Mouse (Mus musculus) liver, embryonic 13.5 days (tissue): ENCODE measurements around the gene Ttc9. TPM values are rescaled to one million over a fixed set of nuclear protein-coding genes. Genes with fewer than 3 reads are reported as not detected.

ENCODE experiments used
- ATAC-seq: fragments of 200-750 bp; cut with Nextera tagmentation; 2 replicates; pipeline ENCODE4 v1.8.0; 2017; ENCODE audit warnings: low read depth, mild to moderate bottlenecking, moderate number of reproducible peaks, moderate library complexity
- DNase-seq: peaks from one replicate; pipeline ENCODE4 v3.0.0; 2022
- H3K27ac ChIP-seq: fragments of 300-500 bp; sonication (generic); 2 replicates; pipeline ENCODE4 v1.5.1; 2015; ENCODE audit warnings: moderate library complexity, mild to moderate bottlenecking, inconsistent platforms
- H3K27me3 ChIP-seq: fragments of 300-500 bp; sonication (generic); 2 replicates; pipeline ENCODE4 v1.6.1; 2015; ENCODE audit warnings: mild to moderate bottlenecking, inconsistent platforms
- H3K36me3 ChIP-seq: fragments of 300-500 bp; sonication (generic); 2 replicates; pipeline ENCODE4 v1.6.1; 2015; ENCODE audit warnings: mild to moderate bottlenecking, inconsistent platforms
- H3K4me1 ChIP-seq: fragments of 300-500 bp; sonication (generic); replicated peaks from 2 replicates; pipeline ENCODE4 v1.6.1; 2015; ENCODE audit warnings: inconsistent platforms
- H3K4me2 ChIP-seq: fragments of 300-500 bp; sonication (generic); 2 replicates; pipeline ENCODE4 v1.6.1; 2015; ENCODE audit warnings: inconsistent platforms, mild to moderate bottlenecking, moderate library complexity
- H3K4me3 ChIP-seq: fragments of 300-500 bp; sonication (generic); replicated peaks from 2 replicates; pipeline ENCODE4 v1.5.1; 2015; ENCODE audit warnings: mild to moderate bottlenecking, inconsistent platforms
- H3K9ac ChIP-seq: fragments of 300-500 bp; sonication (generic); 2 replicates; pipeline ENCODE4 v1.6.1; 2015; ENCODE audit warnings: mild to moderate bottlenecking, inconsistent platforms
- H3K9me3 ChIP-seq: fragments of 300-500 bp; sonication (generic); replicated peaks from 2 replicates; pipeline ENCODE4 v1.6.1; 2016; ENCODE audit warnings: inconsistent platforms
- WGBS: fragments of 180-500 bp; shearing (Covaris S2); methylation state at CpG from one replicate; pipeline ENCODE4 v1.1.7; 2015; ENCODE audit not compliant: insufficient replicate concordance; 5-methylcytosine and 5-hydroxymethylcytosine counted together
- polyA plus RNA-seq: library from polyadenylated mRNA; unstranded; fragments of >200 nt; fragmentation: Nextera tagmentation; extraction: Ambion mirVana; gene quantifications from 2 replicates; pipeline ENCODE4 v1.2.1, GENCODE M21; 2015

Ttc9 gene
- polyA plus RNA-seq, 1 experiment from 2014 or later, result 0.05 TPM

DNA sequence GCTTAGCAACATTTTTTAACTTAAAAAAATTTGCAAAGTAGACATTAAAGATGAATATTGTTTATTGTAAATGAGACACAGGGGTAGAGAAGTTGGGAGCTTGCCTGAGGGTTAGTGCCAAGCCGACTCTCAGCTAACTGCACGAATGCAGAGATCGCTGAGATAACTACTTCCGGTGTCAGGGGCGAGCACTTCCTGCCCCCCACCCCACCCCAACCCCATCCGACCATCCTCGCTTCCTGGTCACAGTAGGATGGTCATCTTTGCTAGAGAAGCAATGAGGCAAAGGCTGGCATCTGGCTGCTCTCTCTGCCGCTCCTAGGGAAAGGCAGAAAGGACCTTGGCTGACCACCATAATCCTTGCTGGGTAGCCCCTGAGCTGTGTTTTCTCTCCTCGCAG, 32.1 kb downstream of the Ttc9 start:
- Histone ChIP-seq H3K36me3 (no peaks in the 10 kb centered on the region), H3K9me3 (no peaks in the 10 kb centered on the region), H3K27me3 (no peaks in the 10 kb centered on the region), H3K4me2 (no peak overlapping the region), H3K27ac (no peak overlapping the region), H3K9ac (no peak overlapping the region), H3K4me1 (no peaks in the 10 kb centered on the region), H3K4me3 (no peak overlapping the region)
- no peak for DNase-seq
- WGBS, result 39% methylated on average over 9 of the region's 9 CpGs
- ATAC-seq, result no peak

DNA sequence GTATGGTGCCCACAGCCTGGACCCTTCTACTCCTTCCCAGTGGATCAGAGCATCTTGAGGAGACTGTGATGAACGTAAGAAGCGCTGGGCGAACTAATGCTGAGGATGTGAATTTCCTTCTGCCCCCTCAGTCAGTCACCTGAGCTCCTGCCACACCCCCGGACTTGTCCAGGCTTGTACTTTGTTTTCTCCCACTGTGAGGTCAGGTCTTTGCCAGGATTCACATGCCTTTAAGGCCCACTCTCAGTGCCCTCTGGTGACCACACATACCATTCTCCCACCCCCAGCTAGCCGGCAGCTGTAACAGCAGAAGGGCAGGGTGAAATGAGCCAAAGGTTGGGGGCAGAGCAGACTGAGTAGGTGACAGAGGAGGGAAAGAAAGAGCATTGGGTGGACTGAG, 32.9 kb downstream of the Ttc9 start:
- WGBS, result 75% methylated on average over 5 of the region's 5 CpGs
- Histone ChIP-seq H3K9me3 (no peaks in the 10 kb centered on the region), H3K4me1 (no peaks in the 10 kb centered on the region), H3K27me3 (no peaks in the 10 kb centered on the region), H3K4me3 (no peak overlapping the region), H3K36me3 (no peaks in the 10 kb centered on the region), H3K27ac (no peak overlapping the region), H3K4me2 (no peak overlapping the region), H3K9ac (no peak overlapping the region)
- no peak for DNase-seq
- no peak for ATAC-seq

DNA sequence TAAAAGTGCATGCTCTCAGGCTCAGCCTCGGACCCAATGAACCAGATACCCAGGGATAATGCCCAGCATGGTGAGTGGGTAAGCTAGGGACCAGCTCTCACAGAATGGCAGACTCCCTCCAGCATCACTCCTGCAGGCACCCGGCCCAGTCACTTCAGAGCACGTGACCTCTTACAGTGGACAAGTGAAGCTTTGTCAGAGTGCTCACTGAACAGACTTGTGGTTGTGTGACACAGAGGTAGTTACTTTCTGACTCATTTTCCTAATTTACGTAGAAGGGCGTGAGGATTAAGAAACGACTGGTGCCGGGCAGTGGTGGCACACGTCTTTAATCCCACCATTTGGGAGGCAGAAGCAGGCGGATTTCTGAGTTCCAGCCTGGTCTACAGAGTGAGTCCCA, 37.4 kb downstream of the Ttc9 start:
- no peak for ATAC-seq
- H3K36me3 ChIP-seq, result no peaks in the 10 kb centered on the region
- no peaks in the 10 kb centered on the region for H3K4me1 ChIP-seq
- no peaks in the 10 kb centered on the region for H3K27me3 ChIP-seq
- H3K4me2 ChIP-seq, result no peak overlapping the region
- H3K9me3 ChIP-seq, result no peaks in the 10 kb centered on the region
- WGBS, result 76% methylated on average over 9 of the region's 9 CpGs
- no peak overlapping the region for H3K9ac ChIP-seq
- no peak overlapping the region for H3K4me3 ChIP-seq
- DNase-seq, result no peak
- no peak overlapping the region for H3K27ac ChIP-seq

DNA sequence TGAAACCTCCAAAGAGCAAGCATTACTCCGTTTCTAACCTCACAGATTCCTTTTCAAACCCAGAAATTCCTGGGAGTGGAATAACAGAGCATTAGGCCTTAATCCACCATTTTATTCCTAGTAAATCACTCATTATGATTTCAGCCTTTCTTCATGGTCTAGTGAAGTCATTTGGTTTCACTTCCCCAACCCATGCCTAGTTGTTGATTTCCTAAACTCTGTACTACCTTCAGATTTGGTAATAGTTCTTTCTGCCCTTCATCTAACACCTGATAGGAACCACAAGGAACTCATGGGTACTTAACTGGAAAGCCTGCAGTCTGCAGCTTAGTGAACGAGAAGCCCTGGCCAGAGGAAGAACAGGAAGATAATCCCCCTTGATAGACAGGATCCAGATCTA, 44.5 kb downstream of the Ttc9 start:
- no peak for DNase-seq
- H3K4me2 ChIP-seq, result no peak overlapping the region
- 43% methylated on average over 2 of the region's 2 CpGs for WGBS
- H3K4me3 ChIP-seq, result no peak overlapping the region
- H3K9me3 ChIP-seq, result no peaks in the 10 kb centered on the region
- no peak for ATAC-seq
- no peak overlapping the region for H3K9ac ChIP-seq
- H3K27ac ChIP-seq, result no peak overlapping the region
- no peaks in the 10 kb centered on the region for H3K36me3 ChIP-seq
- H3K4me1 ChIP-seq, result no peaks in the 10 kb centered on the region
- no peaks in the 10 kb centered on the region for H3K27me3 ChIP-seq

DNA sequence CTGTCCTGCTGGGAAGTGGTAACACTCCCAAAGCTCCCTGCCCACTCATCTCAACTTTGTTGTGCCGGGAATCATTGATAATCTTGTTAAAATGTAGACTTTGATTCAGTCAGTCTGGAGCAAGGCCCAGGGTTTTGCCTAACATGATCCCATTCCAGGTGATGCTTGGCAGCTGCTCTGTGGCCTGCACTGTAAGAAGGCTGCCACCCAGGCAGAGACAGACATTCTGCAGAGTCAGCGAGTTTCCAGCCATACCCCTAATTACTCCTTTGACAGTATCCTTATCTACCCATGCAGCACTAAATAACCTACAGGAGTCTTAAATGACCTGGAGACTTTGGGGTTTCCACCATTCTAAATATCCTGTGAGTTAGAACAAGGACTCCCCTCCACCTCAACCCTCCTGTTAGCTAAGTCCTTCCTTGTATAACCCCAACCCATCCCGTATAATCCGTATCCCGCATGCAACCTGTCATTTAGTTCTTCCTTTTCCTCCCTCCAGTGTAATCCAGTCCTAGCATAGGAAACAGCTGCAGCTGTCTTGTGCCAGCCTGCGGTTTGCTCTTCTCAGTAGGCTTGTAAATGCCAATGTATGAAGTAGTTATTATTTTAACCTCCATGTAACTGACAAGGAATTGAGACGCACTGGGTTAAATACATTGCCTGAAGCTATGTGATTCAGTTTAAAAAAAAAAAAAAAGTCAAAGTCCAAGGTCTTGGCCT, 48.9 kb downstream of the Ttc9 start:
- WGBS, result 49% methylated on average over 7 of the region's 7 CpGs
- Histone ChIP-seq H3K27ac (no peak overlapping the region), H3K36me3 (no peaks in the 10 kb centered on the region), H3K4me3 (no peak overlapping the region), H3K4me2 (no peak overlapping the region), H3K27me3 (no peaks in the 10 kb centered on the region), H3K9ac (no peak overlapping the region), H3K9me3 (no peaks in the 10 kb centered on the region), H3K4me1 (no peaks in the 10 kb centered on the region)
- ATAC-seq, result no peak
- DNase-seq, result no peak

DNA sequence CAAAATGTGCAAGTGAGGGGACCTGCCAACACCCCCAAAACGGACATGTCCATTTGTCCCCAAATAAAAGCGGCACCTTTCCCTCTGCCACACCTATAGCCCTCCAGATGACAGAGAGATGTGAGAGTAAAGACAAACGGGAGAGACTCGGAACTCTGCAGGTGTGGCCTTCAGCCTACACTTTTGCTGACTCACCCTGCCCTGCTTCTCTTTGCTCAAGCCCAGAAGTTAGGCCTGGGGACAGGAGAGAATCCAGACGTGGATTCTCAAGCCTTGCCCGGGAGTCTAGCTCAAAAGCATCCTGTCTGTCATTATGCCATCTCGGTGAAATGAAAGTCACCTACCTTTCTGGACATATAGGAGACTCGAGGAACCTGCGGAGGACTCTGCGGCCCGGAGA, 52.3 kb downstream of the Ttc9 start:
- Histone ChIP-seq H3K9me3 (no peaks in the 10 kb centered on the region), H3K36me3 (no peaks in the 10 kb centered on the region), H3K4me3 (no peak overlapping the region), H3K27me3 (no peaks in the 10 kb centered on the region), H3K9ac (no peak overlapping the region), H3K27ac (no peak overlapping the region), H3K4me2 (no peak overlapping the region), H3K4me1 (no peaks in the 10 kb centered on the region)
- ATAC-seq (no peak), DNase-seq (no peak)
- WGBS, result 57% methylated on average over 11 of the region's 11 CpGs

DNA sequence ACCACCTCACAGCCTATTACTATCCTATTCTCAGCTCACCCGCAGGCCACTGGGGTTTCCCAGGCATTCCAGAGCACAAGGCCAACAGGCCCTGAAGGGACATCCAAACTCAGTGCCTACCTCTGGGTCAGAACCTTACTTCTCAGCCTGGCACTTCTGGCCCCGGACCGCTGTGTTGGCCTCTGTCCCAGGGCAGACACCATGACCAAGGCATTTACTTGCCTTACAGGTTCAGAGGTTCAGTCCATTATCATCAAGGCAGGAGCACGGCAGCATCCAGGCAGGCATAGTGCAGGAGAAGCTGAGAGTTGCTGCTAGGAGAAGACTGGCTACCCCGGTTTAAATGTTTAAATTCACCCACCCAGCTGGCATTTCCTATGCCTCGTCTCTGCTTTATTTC, 53.0 kb downstream of the Ttc9 start:
- H3K27me3 ChIP-seq, result no peaks in the 10 kb centered on the region
- H3K9ac ChIP-seq, result no peak overlapping the region
- DNase-seq, result no peak
- H3K27ac ChIP-seq, result no peak overlapping the region
- H3K4me1 ChIP-seq, result no peaks in the 10 kb centered on the region
- 73% methylated on average over 6 of the region's 6 CpGs for WGBS
- no peaks in the 10 kb centered on the region for H3K36me3 ChIP-seq
- no peak overlapping the region for H3K4me2 ChIP-seq
- H3K4me3 ChIP-seq, result no peak overlapping the region
- no peaks in the 10 kb centered on the region for H3K9me3 ChIP-seq
- no peak for ATAC-seq

DNA sequence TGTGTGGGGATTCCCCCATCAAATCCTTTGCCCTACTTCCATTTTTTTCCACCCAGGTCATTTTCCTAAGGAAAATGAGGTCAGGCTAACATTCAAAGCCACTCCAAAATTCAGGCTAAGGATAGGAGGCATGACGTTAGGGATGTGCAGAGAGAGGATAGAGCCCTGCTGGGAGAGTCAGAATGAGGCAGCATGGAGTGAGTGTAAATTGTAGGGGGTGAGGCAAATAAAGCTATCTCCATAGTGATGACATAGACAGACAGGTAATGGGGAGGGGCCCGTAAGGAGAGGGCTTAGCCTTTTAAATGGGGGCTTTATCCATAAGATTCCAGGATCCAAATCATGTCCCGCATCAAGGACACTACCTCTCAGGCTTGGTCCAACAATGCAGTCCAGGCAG, 54.9 kb downstream of the Ttc9 start:
- Histone ChIP-seq H3K27ac (no peak overlapping the region), H3K4me1 (no peaks in the 10 kb centered on the region), H3K4me2 (no peak overlapping the region), H3K4me3 (no peak overlapping the region), H3K9me3 (no peaks in the 10 kb centered on the region), H3K27me3 (no peaks in the 10 kb centered on the region), H3K36me3 (no peaks in the 10 kb centered on the region), H3K9ac (no peak overlapping the region)
- ATAC-seq, result no peak
- WGBS, result 58% methylated on average over 3 of the region's 3 CpGs
- no peak for DNase-seq

DNA sequence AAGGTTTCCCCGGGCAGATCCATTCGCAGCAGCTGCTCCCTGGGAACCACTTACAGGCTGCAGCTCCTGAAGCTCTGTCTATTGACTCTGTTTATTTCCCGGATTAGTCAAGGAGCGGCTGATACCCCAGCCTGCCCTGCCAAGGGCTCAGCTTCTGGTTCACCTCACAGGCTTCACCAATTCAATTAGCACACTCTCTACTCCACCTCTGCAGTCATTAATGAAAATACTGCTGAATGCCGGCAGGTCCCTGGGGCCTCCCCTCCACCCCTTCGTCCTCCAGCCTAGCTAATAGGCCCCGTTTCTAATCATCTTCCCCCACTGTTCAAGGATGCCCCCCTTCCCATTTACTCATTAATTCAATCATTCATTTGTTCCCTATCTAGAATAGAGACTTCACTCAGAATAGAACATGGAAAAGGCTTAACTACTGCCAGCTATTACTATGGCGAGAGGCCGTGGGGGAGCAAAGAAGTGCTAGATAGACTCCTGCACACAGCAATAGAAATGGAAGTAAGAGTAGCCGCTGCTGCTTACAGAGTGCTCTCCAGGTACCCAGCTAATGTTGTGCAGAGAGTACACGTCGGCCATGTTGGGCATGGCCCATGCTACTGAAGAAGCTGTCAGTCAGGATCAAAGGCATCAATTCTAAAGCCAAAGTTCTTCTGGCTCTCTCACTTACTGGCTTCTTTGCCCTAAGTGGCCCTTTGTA, 55.5 kb downstream of the Ttc9 start:
- Histone ChIP-seq H3K27me3 (no peaks in the 10 kb centered on the region), H3K9ac (no peak overlapping the region), H3K27ac (no peak overlapping the region), H3K4me3 (no peak overlapping the region), H3K4me1 (no peaks in the 10 kb centered on the region), H3K9me3 (no peaks in the 10 kb centered on the region), H3K4me2 (no peak overlapping the region), H3K36me3 (no peaks in the 10 kb centered on the region)
- DNase-seq (no peak), ATAC-seq (no peak)
- WGBS, result 61% methylated on average over 12 of the region's 12 CpGs

DNA sequence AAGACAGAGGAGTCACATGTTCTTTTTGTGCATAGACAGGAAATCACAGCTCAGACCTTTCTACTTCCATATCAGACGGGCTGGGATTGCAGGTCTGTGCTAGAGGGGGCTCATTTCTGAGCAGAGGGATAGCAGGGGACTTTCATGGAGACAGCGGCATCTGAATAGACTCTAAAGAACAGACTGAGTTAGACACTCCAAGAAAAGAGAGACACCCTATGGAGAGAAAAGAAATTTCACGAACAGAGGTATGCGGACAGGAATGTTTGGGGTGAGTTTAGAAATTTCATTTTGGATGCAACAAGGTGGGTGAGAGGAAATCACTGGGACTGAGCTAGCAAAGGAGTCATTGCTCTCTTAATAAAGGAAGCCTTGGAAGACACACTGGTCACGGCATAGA, 56.8 kb downstream of the Ttc9 start:
- ATAC-seq (no peak), DNase-seq (no peak)
- Histone ChIP-seq H3K27ac (no peak overlapping the region), H3K9ac (no peak overlapping the region), H3K36me3 (no peaks in the 10 kb centered on the region), H3K9me3 (no peaks in the 10 kb centered on the region), H3K4me3 (no peak overlapping the region), H3K27me3 (no peaks in the 10 kb centered on the region), H3K4me1 (no peaks in the 10 kb centered on the region), H3K4me2 (no peak overlapping the region)
- WGBS, result 63% methylated on average over 5 of the region's 5 CpGs

DNA sequence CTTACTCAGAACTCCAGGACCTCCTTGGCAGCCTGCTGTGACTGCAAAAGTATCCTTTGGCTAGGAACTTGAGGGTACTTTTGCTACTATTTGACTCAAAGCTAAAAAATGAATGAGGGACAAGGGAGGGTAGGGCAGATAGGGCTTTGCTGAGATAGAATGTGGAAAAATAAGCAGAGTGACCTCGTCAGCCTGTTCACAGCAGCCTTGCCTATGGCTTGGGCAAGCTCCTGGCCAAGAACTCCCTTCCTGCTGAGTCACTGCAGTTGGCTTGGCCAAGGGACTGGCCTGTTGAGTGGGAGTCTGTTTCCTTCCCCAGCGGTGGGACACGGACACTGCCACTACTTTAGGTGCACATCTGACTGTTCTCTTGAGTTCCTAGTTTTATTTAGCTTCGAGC, 57.5 kb downstream of the Ttc9 start:
- Histone ChIP-seq H3K4me3 (no peak overlapping the region), H3K4me1 (no peaks in the 10 kb centered on the region), H3K36me3 (no peaks in the 10 kb centered on the region), H3K9ac (no peak overlapping the region), H3K27ac (no peak overlapping the region), H3K4me2 (no peak overlapping the region), H3K27me3 (no peaks in the 10 kb centered on the region), H3K9me3 (no peaks in the 10 kb centered on the region)
- 46% methylated on average over 4 of the region's 4 CpGs for WGBS
- no peak for ATAC-seq
- DNase-seq, result no peak

DNA sequence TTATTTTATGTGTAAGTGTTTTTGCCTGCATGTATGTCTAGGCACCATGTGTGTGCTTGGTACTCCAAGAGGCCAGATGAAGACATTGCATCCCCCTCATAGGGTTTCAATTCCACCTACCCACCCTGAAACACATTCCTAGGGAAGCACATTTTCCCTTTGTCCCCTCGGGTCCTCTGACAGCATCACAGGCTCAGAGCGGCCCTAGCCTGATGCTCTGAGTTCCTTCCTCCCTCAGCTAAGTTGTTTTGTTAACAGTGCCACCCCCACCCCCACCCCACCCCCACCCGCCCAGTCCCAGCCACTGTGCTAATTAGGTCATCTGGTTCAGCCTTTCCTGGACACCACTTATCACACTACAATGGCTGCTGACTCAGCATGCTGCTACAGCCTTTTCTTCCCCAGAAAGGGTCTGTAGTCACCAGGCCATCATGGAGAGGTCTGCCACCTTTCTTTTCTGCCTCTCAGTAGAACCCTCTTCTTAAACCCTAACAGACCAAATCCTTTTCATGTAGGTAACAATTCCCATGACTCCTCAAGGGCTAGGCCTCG, 58.5 kb downstream of the Ttc9 start:
- no peaks in the 10 kb centered on the region for H3K4me1 ChIP-seq
- no peak overlapping the region for H3K4me3 ChIP-seq
- no peaks in the 10 kb centered on the region for H3K36me3 ChIP-seq
- no peaks in the 10 kb centered on the region for H3K27me3 ChIP-seq
- ATAC-seq, result no peak
- H3K4me2 ChIP-seq, result no peak overlapping the region
- DNase-seq, result no peak
- no peaks in the 10 kb centered on the region for H3K9me3 ChIP-seq
- WGBS, result 28% methylated on average over 4 of the region's 4 CpGs
- H3K9ac ChIP-seq, result no peak overlapping the region
- H3K27ac ChIP-seq, result no peak overlapping the region
